Mouse (Mus musculus) liver, postnatal 0 days (tissue): ENCODE measurements around the gene Ccnd3.

Source experiments
- CTCF ChIP-seq: sonication (generic); IDR thresholded peaks from 2 replicates; pipeline ENCODE4 v1.5.1; 2016; ENCODE audit warnings: antibody characterized with exemption, low read depth
- EP300 ChIP-seq: IDR thresholded peaks from 2 replicates; pipeline ENCODE4 v1.6.1; 2016; ENCODE audit warnings: antibody characterized with exemption, low read depth, mild to moderate bottlenecking

DNA sequence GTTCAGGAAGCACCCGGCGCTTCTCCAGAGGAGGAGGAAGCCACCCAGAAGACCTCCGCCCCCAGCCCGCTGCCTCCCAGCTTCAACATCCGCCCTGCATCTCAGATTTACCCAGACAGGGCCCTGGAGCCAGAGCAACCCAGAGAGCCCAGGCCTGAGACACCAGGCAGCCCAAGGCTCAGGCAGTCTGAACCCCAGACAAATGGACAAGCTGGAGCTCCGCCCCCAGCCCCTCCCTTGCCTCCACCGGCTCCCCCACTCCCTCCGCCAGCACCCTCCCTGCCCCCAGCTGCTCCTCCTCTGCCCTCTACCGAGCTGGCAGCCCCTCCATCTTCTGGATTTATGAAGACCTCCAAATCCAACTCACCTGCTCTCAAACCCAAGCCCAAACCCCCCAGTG is 38.6 kb upstream of the Ccnd3 start:
- TF ChIP-seq CTCF (no peak), EP300 (no peak)
